Mouse (Mus musculus) c-Kit-positive CD71-positive TER-119-negative erythroid progenitor cells, embryonic 14.5 days (primary cell): ENCODE results near the gene Tmem204.

Experiments used
- DNase-seq: peaks from one replicate; pipeline ENCODE4 v3.0.0-alpha.2; 2013; ENCODE audit warnings: low read depth

Gene Tmem204

GRCm38 (mm10) chr17:25084835-25085385 lies 1.5 kb upstream of the Tmem204 start:
- no peak for DNase-seq

GRCm38 (mm10) chr17:25082887-25083286 lies 504 bp downstream of the Tmem204 start:
- no peak for DNase-seq

GRCm38 (mm10) chr17:25082081-25082847 lies 1.1 kb downstream of the Tmem204 start:
- DNase-seq, result no peak

GRCm38 (mm10) chr17:25080960-25081381 lies 2.4 kb downstream of the Tmem204 start:
- DNase-seq, result no peak

- DNase-seq, result no peak
Measured at GRCm38 (mm10) chr17:25080210-25080609, 3.2 kb downstream of the Tmem204 start.

GRCm38 (mm10) chr17:25077771-25078372 lies 5.5 kb downstream of the Tmem204 start:
- DNase-seq, result no peak

- DNase-seq, result no peak
Measured at GRCm38 (mm10) chr17:25076906-25077305, 6.5 kb downstream of the Tmem204 start.

- DNase-seq, result no peak
Measured at GRCm38 (mm10) chr17:25068690-25069089, 14.7 kb downstream of the Tmem204 start.

GRCm38 (mm10) chr17:25067442-25067851 lies 15.9 kb downstream of the Tmem204 start:
- no peak for DNase-seq

GRCm38 (mm10) chr17:25066595-25066994 lies 16.8 kb downstream of the Tmem204 start:
- DNase-seq, result no peak

GRCm38 (mm10) chr17:25065189-25065588 lies 18.2 kb downstream of the Tmem204 start:
- DNase-seq, result no peak

GRCm38 (mm10) chr17:25064351-25064750 lies 19.0 kb downstream of the Tmem204 start:
- no peak for DNase-seq

GRCm38 (mm10) chr17:25063872-25064271 lies 19.5 kb downstream of the Tmem204 start:
- DNase-seq, result no peak

GRCm38 (mm10) chr17:25063261-25063660 lies 20.1 kb downstream of the Tmem204 start:
- DNase-seq, result no peak

GRCm38 (mm10) chr17:25057041-25057440 lies 26.4 kb downstream of the Tmem204 start:
- no peak for DNase-seq

GRCm38 (mm10) chr17:25053274-25053673 lies 30.1 kb downstream of the Tmem204 start:
- DNase-seq, result no peak

GRCm38 (mm10) chr17:25047143-25047542 lies 36.2 kb downstream of the Tmem204 start:
- DNase-seq, result no peak

- no peak for DNase-seq
Measured at GRCm38 (mm10) chr17:25045281-25045680, 38.1 kb downstream of the Tmem204 start.

GRCm38 (mm10) chr17:25044879-25045278 lies 38.5 kb downstream of the Tmem204 start:
- DNase-seq, result no peak

GRCm38 (mm10) chr17:25036183-25036582 lies 47.2 kb downstream of the Tmem204 start:
- peak; percentile 20 for DNase-seq

GRCm38 (mm10) chr17:25016292-25017132 lies 66.9 kb downstream of the Tmem204 start:
- DNase-seq, result peak; percentile 77

- DNase-seq, result peak; percentile 97
Measured at GRCm38 (mm10) chr17:25015655-25016291, 67.6 kb downstream of the Tmem204 start, which contains the start of the genes Cramp1l and Ift140. TSS of gene Cramp1l (minus strand) at chr17:25015788. TSS of gene Ift140 (plus strand) at chr17:25016085.
